Mouse (Mus musculus): Measurements from ENCODE around the gene Nacc2. TPM values are rescaled to one million over a fixed set of nuclear protein-coding genes. Genes with fewer than 3 reads are reported as not detected.

The Nacc2 gene
- polyA plus RNA-seq, 3 experiments from 2014 or later = 0.47 to 0.78 (median 0.57) TPM

DNA sequence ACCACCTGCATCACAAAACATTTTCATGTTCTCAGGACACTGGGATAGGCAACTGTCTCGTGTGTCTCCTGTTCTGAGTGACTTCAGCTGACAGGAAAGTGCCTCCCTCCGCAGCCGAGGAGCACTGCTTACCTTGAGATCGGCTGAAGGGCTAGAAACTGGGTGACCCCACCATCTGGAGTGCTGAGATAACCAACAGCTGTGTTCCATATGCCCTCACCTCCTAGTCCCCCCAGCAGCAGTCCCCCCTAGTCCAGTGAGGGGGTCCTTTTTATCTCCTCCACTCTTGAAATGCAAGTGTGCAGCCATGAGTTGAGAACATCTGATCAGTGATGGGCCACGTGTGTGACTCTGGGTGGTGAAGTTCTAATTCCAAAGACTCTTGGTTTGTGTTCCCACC is 74.2 kb downstream of the Nacc2 start:
- no peak for ATAC-seq

- no peak for ATAC-seq
These were observed 78.8 kb downstream of the Nacc2 start for GRCm38 (mm10) chr2:26044216-26044615.

DNA sequence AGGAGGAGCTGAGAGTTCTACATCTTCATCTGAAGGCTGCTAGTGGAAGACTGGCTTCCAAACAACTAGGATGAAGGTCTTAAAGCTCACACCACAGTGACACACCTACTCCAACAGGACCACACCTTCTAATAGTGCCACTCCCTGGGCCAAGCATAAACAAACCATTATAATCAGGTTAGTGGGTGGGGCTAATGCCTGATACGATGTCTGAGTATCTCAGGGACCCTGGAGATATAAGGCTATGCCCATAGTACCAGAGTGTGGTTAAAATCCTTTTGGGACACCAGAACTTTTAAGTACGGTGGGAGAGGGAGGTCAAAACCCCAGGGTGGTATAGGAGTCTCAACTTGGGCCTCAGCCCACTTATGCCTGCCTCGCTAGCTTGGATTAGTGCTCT is 80.4 kb downstream of the Nacc2 start:
- no peak for ATAC-seq

GRCm38 (mm10) chr2:26041163-26041810 is 81.7 kb downstream of the Nacc2 start:
- ATAC-seq = no peak

DNA sequence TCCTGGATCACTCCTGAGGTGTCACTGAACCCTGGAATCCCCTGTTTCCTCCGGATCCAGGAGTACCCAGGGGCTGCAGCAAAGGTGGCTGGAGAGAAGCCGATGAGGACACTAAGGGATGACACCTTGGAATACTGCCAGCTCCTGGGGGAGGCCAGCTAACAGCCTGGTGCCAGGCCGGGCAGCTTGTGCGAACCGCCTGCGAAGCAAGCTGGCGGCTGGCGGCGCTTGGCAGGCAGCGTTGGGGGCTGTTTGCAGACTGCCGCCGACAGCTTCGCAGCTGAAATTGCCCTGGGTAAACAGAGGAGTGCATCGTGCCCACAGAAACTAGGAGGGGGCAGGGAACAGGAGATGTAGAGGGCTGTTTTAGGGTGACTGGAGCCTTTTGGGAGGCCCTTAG is 83.1 kb downstream of the Nacc2 start:
- ATAC-seq = no peak

- ATAC-seq = no peak
These were observed 85.6 kb downstream of the Nacc2 start for GRCm38 (mm10) chr2:26037386-26037785.

- no peak for ATAC-seq
These were observed 88.5 kb downstream of the Nacc2 start for GRCm38 (mm10) chr2:26034344-26035050.

DNA sequence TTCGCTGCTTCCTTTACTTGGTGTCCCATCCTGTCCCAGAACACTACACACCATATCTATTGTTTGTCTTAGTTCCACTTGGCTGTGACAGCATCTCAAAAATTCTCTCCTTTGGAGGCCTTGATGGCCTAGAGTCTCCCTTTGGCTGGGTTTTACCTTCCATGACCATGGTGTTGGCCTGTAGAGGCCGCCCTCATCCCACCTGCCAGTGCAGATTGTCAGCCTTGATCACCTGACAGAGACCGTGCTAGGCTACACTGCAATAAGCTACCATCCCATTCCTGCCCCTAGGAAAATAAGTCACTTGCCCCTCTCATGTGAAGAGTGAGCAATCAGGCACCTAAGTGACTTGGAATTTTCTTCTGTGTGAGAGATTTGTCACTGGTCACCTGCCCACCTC is 92.7 kb downstream of the Nacc2 start:
- ATAC-seq = no peak

DNA sequence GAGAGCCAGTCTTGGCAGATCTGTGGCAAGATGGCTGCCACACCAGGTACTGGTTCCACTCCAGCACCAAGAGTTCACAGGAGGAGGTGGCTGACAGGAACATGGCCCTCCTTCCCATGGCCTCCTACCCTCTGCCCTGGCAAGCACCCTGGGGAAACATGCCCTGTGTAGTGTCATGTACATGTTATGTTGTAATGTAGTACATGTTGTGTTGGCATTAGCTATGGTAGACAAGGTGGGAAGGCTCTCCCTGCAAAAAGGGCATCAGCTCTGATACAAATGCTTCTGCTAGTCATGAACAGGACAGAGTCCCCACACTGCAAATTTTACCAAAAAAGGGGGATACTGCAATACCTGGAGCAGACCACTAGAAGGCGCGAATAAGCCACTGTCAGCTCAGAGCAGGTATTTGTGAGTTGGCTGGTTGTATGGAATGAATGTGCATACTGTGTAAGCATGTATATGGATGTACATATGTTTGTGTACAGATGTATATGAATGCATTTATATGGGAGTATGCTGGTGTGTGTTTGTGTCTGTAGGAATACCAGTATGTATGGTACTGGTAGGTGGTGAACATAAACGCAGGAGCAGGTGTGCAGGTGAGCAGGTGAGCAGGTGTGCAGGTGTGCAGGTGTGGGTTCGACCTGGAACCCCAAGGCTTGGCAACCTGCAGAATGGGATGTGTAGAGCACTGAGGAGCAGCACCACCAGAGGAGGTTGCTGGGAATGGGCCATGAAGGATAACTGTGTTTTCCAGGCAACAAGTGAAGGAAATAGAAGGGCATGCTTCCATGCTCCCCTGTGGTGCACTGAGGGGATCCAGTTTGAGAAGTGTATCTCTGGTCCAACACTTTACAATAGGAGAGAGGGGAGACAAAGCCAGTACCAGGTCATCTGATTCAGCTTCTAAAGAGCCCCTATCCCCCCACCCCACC is 98.6 kb downstream of the Nacc2 start:
- no peak for ATAC-seq

DNA sequence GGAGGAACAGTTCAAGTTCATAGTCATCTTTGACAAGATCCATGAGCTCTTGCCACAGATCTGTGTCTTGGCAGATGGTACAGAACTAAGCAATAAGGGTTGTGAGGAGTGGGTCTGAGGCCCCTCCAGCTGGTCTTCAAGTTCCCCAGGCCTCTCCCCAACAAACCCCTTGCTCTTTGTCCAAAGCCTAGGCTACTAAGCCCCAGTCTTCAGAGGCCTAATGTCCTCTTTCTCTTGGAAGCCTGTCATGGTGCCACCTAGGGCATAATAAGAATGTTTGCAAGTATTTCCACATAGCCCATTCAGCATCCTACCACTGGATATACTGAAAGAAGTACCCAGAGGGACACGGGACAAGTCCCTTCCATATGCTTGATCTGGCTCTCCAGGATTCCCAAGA is 100.4 kb downstream of the Nacc2 start:
- ATAC-seq = no peak

- no peak for ATAC-seq
These were observed 100.8 kb downstream of the Nacc2 start for GRCm38 (mm10) chr2:26022258-26022565.

DNA sequence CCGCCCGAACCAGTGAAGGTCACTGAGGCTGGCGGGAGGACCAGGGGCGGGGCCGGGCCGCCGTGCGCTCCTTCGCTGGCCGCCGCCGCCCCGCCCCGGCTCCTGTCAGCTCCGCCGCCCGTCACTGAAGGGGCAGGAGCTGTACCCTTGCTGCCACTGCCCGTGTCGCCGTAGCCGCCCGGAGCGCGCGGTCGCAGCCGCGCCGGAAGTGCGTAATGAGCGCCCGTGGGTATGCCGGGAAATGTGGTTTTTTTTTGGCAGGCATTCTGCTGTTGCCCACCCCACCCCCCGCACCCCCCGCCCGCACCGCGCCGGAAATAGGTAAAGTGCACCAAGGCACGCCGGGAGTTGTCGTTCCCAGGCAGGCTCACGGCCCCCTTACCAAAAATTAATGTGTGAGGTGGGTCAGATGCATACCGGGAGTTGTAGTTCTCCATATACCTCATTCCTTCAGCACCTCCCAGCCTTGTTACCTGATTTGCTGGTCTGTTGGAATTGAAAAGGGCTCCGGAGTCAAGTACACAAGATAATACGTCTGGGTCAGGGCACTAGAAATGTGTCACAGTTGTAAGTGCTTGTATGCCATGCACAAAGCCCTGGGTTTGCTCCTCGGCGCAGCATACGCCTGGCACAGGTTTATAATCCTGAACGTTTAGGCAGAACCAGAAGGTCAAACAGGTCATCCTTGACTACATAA is 101.3 kb downstream of the Nacc2 start, which contains the start of gene Ubac1:
TSS of gene Ubac1 (minus strand) at position 187 of the 697 bp plus-strand sequence.
- peak; percentile 80 for ATAC-seq

GRCm38 (mm10) chr2:26020714-26021560 is 102.1 kb downstream of the Nacc2 start:
- ATAC-seq = peak; percentile 61

GRCm38 (mm10) chr2:26019923-26020322 is 103.1 kb downstream of the Nacc2 start:
- no peak for ATAC-seq

- no peak for ATAC-seq
These were observed 105.7 kb downstream of the Nacc2 start for GRCm38 (mm10) chr2:26017326-26017725.

DNA sequence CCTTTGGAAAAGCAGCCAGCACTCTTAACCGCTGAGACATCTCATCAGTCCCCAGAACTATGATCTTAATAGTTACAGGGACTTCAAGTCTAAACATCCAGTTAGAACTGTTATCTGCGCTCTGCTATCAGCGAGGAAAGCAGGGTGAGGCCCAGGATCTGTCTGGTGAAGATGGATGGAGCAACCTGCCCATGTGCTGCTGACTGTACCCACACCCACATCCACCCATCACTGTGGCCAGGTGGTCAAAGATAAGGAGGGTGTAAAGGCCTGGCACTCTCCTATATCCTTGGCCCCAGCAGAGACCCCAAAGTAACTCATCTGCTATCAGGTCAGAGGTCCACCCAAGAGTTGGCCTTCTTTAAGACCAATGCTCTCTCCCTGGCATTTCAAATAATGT is 109.3 kb downstream of the Nacc2 start:
- ATAC-seq = no peak

GRCm38 (mm10) chr2:26011420-26011819 is 111.6 kb downstream of the Nacc2 start:
- no peak for ATAC-seq

Measured in inflammation-experienced regulatory T-cells, adult 6 months (primary cell).